Mouse (Mus musculus): ENCODE data around the gene Pde6h. TPM values are rescaled to one million over a fixed set of nuclear protein-coding genes. Genes with fewer than 3 reads are reported as not detected.
A peak's percentile ranks its signal among the peaks of the same experiment; 100 is the strongest.

The Pde6h gene
- polyA plus RNA-seq, 1 experiment from 2014 or later = 0.08 TPM

GRCm38 (mm10) chr6:136934068-136934467 is 10.4 kb downstream of the Pde6h start:
- Histone ChIP-seq H3K4me2 (ENCODE audit: low read length) (no peak overlapping the region), H3K4me3 (ENCODE audit: low read depth, low read length) (no peak overlapping the region), H3K27me3 (ENCODE audit: control insufficient read depth, insufficient read depth, low read depth, low read length) (no peaks in the 10 kb centered on the region), H3K4me1 (ENCODE audit: control insufficient read depth, insufficient read depth, low read length) (peaks cover 5% of the 10 kb centered on the region; the same call in 1 of the 2 replicates), H3K9me3 (replicated peaks; ENCODE audit: control insufficient read depth, low read length, poor library complexity, severe bottlenecking) (no peaks in the 10 kb centered on the region), H3K27ac (ENCODE audit: low read length) (no peak overlapping the region), H3K36me3 (ENCODE audit: control insufficient read depth, insufficient read depth, low read length) (no peaks in the 10 kb centered on the region), H3K9ac (ENCODE audit: low read depth, low read length) (no peak overlapping the region)
- ATAC-seq = no peak
- 72% methylated on average over 7 of the region's 7 CpGs for WGBS

- Histone ChIP-seq H3K27me3 (ENCODE audit: control insufficient read depth, insufficient read depth, low read depth, low read length) (no peaks in the 10 kb centered on the region), H3K4me2 (ENCODE audit: low read length) (no peak overlapping the region), H3K27ac (ENCODE audit: low read length) (no peak overlapping the region), H3K9me3 (replicated peaks; ENCODE audit: control insufficient read depth, low read length, poor library complexity, severe bottlenecking) (no peaks in the 10 kb centered on the region), H3K36me3 (ENCODE audit: control insufficient read depth, insufficient read depth, low read length) (no peaks in the 10 kb centered on the region), H3K9ac (ENCODE audit: low read depth, low read length) (no peak overlapping the region), H3K4me1 (ENCODE audit: control insufficient read depth, insufficient read depth, low read length) (peaks cover 5% of the 10 kb centered on the region; the same call in 1 of the 2 replicates), H3K4me3 (ENCODE audit: low read depth, low read length) (no peak overlapping the region)
- 62% methylated on average over 3 of the region's 3 CpGs for WGBS
- ATAC-seq = 0 out of 2 replicates have a peak, but pooled peaks have one; percentile 40
Observed at GRCm38 (mm10) chr6:136935233-136935632, 11.6 kb downstream of the Pde6h start.

DNA sequence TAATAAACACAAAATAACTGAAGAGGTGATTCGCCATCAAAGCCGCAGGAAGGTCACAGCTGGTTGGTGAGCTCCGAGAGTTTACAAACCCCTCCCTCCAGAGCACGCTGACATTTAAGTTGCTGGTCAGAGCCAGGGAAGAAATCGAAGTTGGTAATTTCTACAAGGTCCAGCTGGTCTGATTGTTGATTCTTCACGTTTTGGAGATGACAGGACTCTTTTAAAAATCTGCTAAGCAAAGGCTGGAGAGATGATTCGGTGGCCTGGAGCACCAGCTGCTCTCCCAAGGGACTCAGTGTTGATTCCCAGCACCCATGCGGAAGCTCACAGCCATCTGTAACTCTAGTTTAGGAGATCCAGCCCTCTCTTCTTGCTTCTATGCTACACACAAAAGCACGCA is 12.7 kb downstream of the Pde6h start:
- ATAC-seq = no peak
- H3K36me3 ChIP-seq (ENCODE audit: control insufficient read depth, insufficient read depth, low read length) = no peaks in the 10 kb centered on the region
- 86% methylated on average over 9 of the region's 9 CpGs for WGBS
- H3K4me3 ChIP-seq (ENCODE audit: low read depth, low read length) = no peak overlapping the region
- no peaks in the 10 kb centered on the region for H3K9me3 ChIP-seq (replicated peaks; ENCODE audit: control insufficient read depth, low read length, poor library complexity, severe bottlenecking)
- no peak overlapping the region for H3K4me2 ChIP-seq (ENCODE audit: low read length)
- peaks cover 5% of the 10 kb centered on the region; the same call in 1 of the 2 replicates for H3K4me1 ChIP-seq (ENCODE audit: control insufficient read depth, insufficient read depth, low read length)
- no peaks in the 10 kb centered on the region for H3K27me3 ChIP-seq (ENCODE audit: control insufficient read depth, insufficient read depth, low read depth, low read length)
- H3K9ac ChIP-seq (ENCODE audit: low read depth, low read length) = no peak overlapping the region
- H3K27ac ChIP-seq (ENCODE audit: low read length) = no peak overlapping the region

GRCm38 (mm10) chr6:136937117-136937516 is 13.5 kb downstream of the Pde6h start:
- Histone ChIP-seq H3K27me3 (ENCODE audit: control insufficient read depth, insufficient read depth, low read depth, low read length) (no peaks in the 10 kb centered on the region), H3K4me1 (ENCODE audit: control insufficient read depth, insufficient read depth, low read length) (peaks cover 5% of the 10 kb centered on the region; the same call in 1 of the 2 replicates), H3K4me3 (ENCODE audit: low read depth, low read length) (no peak overlapping the region), H3K27ac (ENCODE audit: low read length) (no peak overlapping the region), H3K9ac (ENCODE audit: low read depth, low read length) (no peak overlapping the region), H3K36me3 (ENCODE audit: control insufficient read depth, insufficient read depth, low read length) (no peaks in the 10 kb centered on the region), H3K9me3 (replicated peaks; ENCODE audit: control insufficient read depth, low read length, poor library complexity, severe bottlenecking) (no peaks in the 10 kb centered on the region), H3K4me2 (ENCODE audit: low read length) (no peak overlapping the region)
- WGBS = 84% methylated on average over 3 of the region's 3 CpGs
- no peak for ATAC-seq

DNA sequence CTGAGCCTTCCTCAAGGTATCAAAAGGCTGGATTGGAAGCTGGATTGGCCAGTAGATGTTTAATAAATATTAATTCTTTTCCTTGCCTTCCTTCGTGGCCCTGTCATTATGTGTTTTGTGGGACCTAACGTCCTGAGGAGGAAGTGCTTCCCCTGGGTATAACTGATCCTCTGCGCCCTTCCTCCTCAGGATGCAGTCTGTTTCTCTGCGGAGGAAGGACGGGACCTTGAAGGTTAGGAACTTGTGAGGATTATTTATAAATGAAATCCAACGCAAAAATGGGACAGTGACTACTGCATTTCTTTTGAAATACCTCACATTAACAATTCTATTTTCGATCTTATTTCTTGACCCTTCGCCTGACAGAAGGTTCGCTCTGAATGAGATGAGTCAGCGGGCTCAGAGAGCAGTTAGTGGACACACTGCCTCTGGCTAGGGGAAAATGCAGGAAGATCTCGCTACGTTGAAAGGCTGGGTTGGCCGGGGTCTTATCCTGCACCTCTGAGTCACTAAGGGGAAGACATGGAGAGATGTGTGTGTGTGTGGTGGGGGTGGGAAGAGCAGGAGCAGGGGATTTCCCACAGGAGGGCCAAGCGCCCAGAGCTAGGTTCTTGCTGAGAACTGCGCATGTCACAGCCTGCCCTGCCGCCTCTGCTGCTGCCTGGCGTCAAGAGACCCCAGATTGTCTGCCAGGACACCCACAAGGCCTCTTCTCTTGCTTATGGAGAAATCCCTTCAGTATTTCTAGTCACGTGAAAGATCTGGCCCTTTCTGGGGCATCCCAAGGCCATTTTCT is 14.9 kb downstream of the Pde6h start:
- Histone ChIP-seq H3K4me2 (ENCODE audit: low read length) (no peak overlapping the region), H3K27me3 (ENCODE audit: control insufficient read depth, insufficient read depth, low read depth, low read length) (no peaks in the 10 kb centered on the region), H3K27ac (ENCODE audit: low read length) (no peak overlapping the region), H3K9ac (ENCODE audit: low read depth, low read length) (no peak overlapping the region), H3K9me3 (replicated peaks; ENCODE audit: control insufficient read depth, low read length, poor library complexity, severe bottlenecking) (no peaks in the 10 kb centered on the region), H3K36me3 (ENCODE audit: control insufficient read depth, insufficient read depth, low read length) (no peaks in the 10 kb centered on the region), H3K4me3 (ENCODE audit: low read depth, low read length) (no peak overlapping the region), H3K4me1 (ENCODE audit: control insufficient read depth, insufficient read depth, low read length) (peaks cover 5% of the 10 kb centered on the region; the same call in 1 of the 2 replicates)
- ATAC-seq = no peak; the same call in 1 of the 2 replicates
- WGBS = 80% methylated on average over 18 of the region's 18 CpGs

- Histone ChIP-seq H3K9ac (ENCODE audit: low read depth, low read length) (no peak overlapping the region), H3K36me3 (ENCODE audit: control insufficient read depth, insufficient read depth, low read length) (no peaks in the 10 kb centered on the region), H3K27me3 (ENCODE audit: control insufficient read depth, insufficient read depth, low read depth, low read length) (no peaks in the 10 kb centered on the region), H3K27ac (ENCODE audit: low read length) (no peak overlapping the region), H3K4me3 (ENCODE audit: low read depth, low read length) (no peak overlapping the region), H3K9me3 (replicated peaks; ENCODE audit: control insufficient read depth, low read length, poor library complexity, severe bottlenecking) (no peaks in the 10 kb centered on the region), H3K4me1 (ENCODE audit: control insufficient read depth, insufficient read depth, low read length) (peaks cover 5% of the 10 kb centered on the region; the same call in 1 of the 2 replicates), H3K4me2 (ENCODE audit: low read length) (no peak overlapping the region)
- no peak for ATAC-seq
- WGBS = 73% methylated on average over 14 of the region's 14 CpGs
Observed at GRCm38 (mm10) chr6:136939326-136940187, 15.9 kb downstream of the Pde6h start.

- no peak overlapping the region for H3K9ac ChIP-seq (ENCODE audit: low read depth, low read length)
- WGBS = 85% methylated on average over 11 of the region's 11 CpGs
- peaks cover 1% of the 10 kb centered on the region; the same call in 1 of the 2 replicates for H3K4me1 ChIP-seq (ENCODE audit: control insufficient read depth, insufficient read depth, low read length)
- no peaks in the 10 kb centered on the region for H3K27me3 ChIP-seq (ENCODE audit: control insufficient read depth, insufficient read depth, low read depth, low read length)
- no peaks in the 10 kb centered on the region for H3K36me3 ChIP-seq (ENCODE audit: control insufficient read depth, insufficient read depth, low read length)
- no peak overlapping the region for H3K4me2 ChIP-seq (ENCODE audit: low read length)
- H3K9me3 ChIP-seq (replicated peaks; ENCODE audit: control insufficient read depth, low read length, poor library complexity, severe bottlenecking) = no peaks in the 10 kb centered on the region
- H3K27ac ChIP-seq (ENCODE audit: low read length) = no peak overlapping the region
- no peak for ATAC-seq
- H3K4me3 ChIP-seq (ENCODE audit: low read depth, low read length) = no peak overlapping the region
Observed at GRCm38 (mm10) chr6:136940188-136940960, 16.7 kb downstream of the Pde6h start.

DNA sequence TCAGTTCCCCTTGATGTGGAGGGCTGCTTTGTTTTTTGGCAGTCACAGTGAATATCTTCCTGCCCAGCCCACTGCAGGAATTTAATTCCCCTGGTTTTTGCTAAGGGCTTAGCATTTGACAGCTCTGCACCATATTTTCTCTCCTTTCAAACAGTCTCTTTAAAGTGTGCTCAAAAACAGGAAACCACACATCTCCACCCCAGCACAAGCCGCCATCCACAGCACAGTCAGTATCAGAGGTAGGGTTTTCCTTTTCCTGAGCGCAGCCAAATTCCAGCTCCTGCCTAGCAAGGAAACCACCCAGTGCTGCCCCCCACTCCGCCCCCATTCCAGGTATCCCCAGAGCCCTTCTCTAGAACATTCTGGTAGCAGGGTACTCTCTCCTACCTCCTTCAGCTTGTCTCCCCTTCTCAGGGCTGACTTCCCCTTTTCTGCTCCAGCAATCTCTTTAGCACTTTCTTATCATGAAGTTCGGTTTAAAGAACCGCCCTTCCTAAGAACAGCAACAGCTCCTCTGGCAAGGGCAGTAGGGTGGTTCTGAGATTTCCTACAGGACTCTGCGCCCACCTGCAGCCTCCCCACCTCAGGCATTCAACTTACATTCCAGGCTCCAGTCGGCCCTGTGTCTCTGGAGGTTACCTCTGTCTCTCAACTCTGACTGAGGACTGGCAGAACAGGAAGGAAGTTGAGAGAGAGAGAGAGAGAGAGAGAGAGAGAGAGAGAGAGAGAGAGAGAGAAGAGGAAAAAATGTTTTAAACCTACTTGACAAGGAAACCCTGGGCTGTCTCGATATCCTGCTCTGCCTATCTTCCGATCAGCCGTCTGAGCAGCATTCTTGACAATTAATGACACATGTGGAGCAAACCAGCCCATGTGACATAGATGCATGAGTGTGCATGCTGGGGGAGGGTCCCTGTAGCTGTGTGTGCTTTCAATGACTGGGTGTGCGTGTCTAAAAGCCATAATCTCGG is 17.7 kb downstream of the Pde6h start, which contains the start of gene Arhgdib:
TSS of gene Arhgdib (minus strand) at position 849 of the 971 bp plus-strand sequence.
- H3K4me2 ChIP-seq (ENCODE audit: low read length) = no peak within 1 kb of the TSS
- no peak within 1 kb of the TSS for H3K9ac ChIP-seq (ENCODE audit: low read depth, low read length)
- H3K27ac ChIP-seq (ENCODE audit: low read length) = no peak within 1 kb of the TSS
- no peaks in the 10 kb centered on the region for H3K36me3 ChIP-seq (ENCODE audit: control insufficient read depth, insufficient read depth, low read length)
- no peaks in the 10 kb centered on the region for H3K9me3 ChIP-seq (replicated peaks; ENCODE audit: control insufficient read depth, low read length, poor library complexity, severe bottlenecking)
- 61% methylated on average over 12 of the region's 12 CpGs for WGBS
- no peak within 1 kb of the TSS for H3K4me3 ChIP-seq (ENCODE audit: low read depth, low read length)
- no peaks in the 10 kb centered on the region for H3K27me3 ChIP-seq (ENCODE audit: control insufficient read depth, insufficient read depth, low read depth, low read length)
- no peaks in the 10 kb centered on the region for H3K4me1 ChIP-seq (ENCODE audit: control insufficient read depth, insufficient read depth, low read length)
- ATAC-seq = no peak

All from midbrain, embryonic 16.5 days (tissue).